Mouse (Mus musculus): ENCODE data around the gene Zfp593. TPM values are rescaled to one million over a fixed set of nuclear protein-coding genes. Genes with fewer than 3 reads are reported as not detected.
"Not testable (repeated sequence)": the region's sequence is repeated elsewhere in the genome, so short reads cannot be mapped to it uniquely, and the experiment has no call there.

The Zfp593 gene
- polyA plus RNA-seq, 1 experiment from 2014 or later = 12.6 TPM

- no peaks in the 10 kb centered on the region for H3K27me3 ChIP-seq (ENCODE audit: control insufficient read depth, insufficient read depth, low read depth, low read length)
- peaks cover 19% of the 10 kb centered on the region for H3K4me1 ChIP-seq (replicated peaks; ENCODE audit: control insufficient read depth, insufficient read depth, low read length)
- no peaks in the 10 kb centered on the region for H3K9me3 ChIP-seq (ENCODE audit: control insufficient read depth, low read length)
- no peak overlapping the region for H3K9ac ChIP-seq (ENCODE audit: low read length)
- no peak overlapping the region for H3K4me2 ChIP-seq (ENCODE audit: low read depth, low read length)
- H3K27ac ChIP-seq (ENCODE audit: low read length) = no peak overlapping the region
- no peak for ATAC-seq (ENCODE audit: low read depth)
- H3K36me3 ChIP-seq (ENCODE audit: control insufficient read depth, insufficient read depth, low read length) = peaks cover 8% of the 10 kb centered on the region
- no peak overlapping the region for H3K4me3 ChIP-seq (ENCODE audit: low read length)
- 83% methylated on average over 2 of the region's 2 CpGs for WGBS
Measured at GRCm38 (mm10) chr4:134284942-134285341, 39.5 kb upstream of the Zfp593 start.

DNA sequence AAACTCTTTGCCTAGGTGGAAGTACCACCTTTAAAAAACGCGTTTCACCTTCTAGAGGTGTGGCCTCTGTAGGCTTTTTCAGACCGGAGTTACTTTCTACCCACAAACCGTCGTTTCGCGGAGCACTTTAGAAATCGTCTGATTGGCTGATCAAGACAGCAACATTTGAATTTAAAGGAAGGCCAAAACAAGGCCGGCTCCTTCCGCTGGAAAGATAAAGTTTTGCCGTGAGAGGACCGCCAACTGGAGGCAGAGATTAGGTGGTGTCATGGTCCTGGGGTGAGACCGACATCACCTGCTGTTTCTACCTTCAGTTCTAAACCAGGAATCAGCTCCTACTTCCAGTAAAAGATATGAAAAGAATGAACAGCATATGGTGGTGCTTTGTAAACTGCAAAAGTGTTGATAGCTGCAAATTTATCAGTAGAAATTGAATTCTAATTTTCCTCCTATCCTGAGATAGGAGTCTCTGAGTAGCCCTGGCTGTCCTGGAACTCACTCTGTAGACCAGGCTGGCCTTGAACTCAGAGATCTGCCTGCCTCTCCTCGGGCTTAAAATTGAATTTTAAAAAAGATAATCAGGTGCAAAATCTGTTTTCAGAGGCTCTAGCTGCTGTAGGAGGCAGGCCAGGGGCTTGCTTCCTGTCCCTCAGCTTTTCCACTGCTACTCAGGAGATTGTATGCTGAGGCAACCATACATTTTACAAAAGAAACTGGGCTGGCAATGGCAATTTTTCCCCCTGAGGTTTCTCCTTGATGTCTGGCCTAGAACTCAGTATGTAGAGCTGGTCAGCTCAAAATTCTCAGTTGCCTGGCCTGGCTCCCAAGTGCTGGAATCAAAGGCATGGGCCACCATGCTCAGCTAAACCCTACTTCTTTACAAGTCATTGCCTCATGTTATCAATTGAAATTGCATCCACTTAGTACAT is 28.3 kb upstream of the Zfp593 start:
- peak overlapping the region; percentile 35 for H3K4me3 ChIP-seq (ENCODE audit: low read length)
- H3K4me1 ChIP-seq (replicated peaks; ENCODE audit: control insufficient read depth, insufficient read depth, low read length) = peaks cover 8% of the 10 kb centered on the region
- peak overlapping the region; percentile 67 for H3K27ac ChIP-seq (ENCODE audit: low read length)
- no peaks in the 10 kb centered on the region for H3K9me3 ChIP-seq (ENCODE audit: control insufficient read depth, low read length)
- H3K36me3 ChIP-seq (ENCODE audit: control insufficient read depth, insufficient read depth, low read length) = peaks cover 10% of the 10 kb centered on the region
- peak overlapping the region; percentile 27 for H3K9ac ChIP-seq (ENCODE audit: low read length)
- no peaks in the 10 kb centered on the region for H3K27me3 ChIP-seq (ENCODE audit: control insufficient read depth, insufficient read depth, low read depth, low read length)
- H3K4me2 ChIP-seq (ENCODE audit: low read depth, low read length) = peak overlapping the region; percentile 56
- ATAC-seq (ENCODE audit: low read depth) = peak; percentile 72
- WGBS = 3% methylated on average over 14 of the region's 14 CpGs

DNA sequence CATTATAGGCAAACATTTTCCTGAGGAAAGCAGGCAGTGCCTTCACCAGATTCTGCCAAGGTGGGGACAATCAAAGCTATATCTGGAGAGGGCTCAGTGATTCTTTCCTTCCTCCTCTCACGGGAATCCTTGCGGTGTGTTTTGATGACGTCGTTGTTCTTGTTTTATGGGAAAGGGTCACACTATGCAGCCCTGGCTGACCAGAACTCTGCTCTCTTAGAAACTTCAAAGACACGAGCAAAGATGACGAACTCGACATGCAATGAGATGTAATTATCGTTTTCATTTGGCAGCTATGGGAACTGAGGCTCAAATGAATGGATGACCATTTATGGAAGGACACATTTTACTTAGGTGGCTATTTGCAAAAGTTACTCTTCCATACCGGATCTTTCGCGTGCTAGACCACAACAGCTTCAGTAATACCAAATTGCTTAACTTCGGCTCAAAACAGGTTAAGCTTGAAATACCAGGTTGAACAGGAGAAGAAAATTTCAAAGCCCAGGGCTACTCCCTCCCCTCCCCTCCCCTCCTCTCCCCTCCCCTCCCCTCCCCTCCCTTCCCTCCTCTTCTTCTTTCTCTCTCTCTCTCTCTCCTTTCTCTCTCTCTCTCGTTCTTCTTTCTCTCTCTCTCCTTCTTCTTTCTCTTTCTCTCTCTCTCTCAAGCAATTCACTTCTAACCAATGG is 27.5 kb upstream of the Zfp593 start:
- peak; percentile 43 for ATAC-seq (ENCODE audit: low read depth)
- no peaks in the 10 kb centered on the region for H3K9me3 ChIP-seq (ENCODE audit: control insufficient read depth, low read length)
- H3K4me2 ChIP-seq (ENCODE audit: low read depth, low read length) = peak overlapping the region; percentile 56
- H3K36me3 ChIP-seq (ENCODE audit: control insufficient read depth, insufficient read depth, low read length) = peaks cover 6% of the 10 kb centered on the region; the same call in 1 of the 2 replicates
- H3K27me3 ChIP-seq (ENCODE audit: control insufficient read depth, insufficient read depth, low read depth, low read length) = no peaks in the 10 kb centered on the region
- H3K27ac ChIP-seq (ENCODE audit: low read length) = peak overlapping the region; percentile 67
- peak overlapping the region; percentile 35 for H3K4me3 ChIP-seq (ENCODE audit: low read length)
- peak overlapping the region; percentile 27 for H3K9ac ChIP-seq (ENCODE audit: low read length)
- 10% methylated on average over 12 of the region's 13 CpGs for WGBS
- H3K4me1 ChIP-seq (replicated peaks; ENCODE audit: control insufficient read depth, insufficient read depth, low read length) = peaks cover 8% of the 10 kb centered on the region

- 79% methylated on average over 7 of the region's 7 CpGs for WGBS
- peaks cover 5% of the 10 kb centered on the region; the same call in 1 of the 2 replicates for H3K36me3 ChIP-seq (ENCODE audit: control insufficient read depth, insufficient read depth, low read length)
Measured at GRCm38 (mm10) chr4:134271979-134272378, 26.6 kb upstream of the Zfp593 start.

DNA sequence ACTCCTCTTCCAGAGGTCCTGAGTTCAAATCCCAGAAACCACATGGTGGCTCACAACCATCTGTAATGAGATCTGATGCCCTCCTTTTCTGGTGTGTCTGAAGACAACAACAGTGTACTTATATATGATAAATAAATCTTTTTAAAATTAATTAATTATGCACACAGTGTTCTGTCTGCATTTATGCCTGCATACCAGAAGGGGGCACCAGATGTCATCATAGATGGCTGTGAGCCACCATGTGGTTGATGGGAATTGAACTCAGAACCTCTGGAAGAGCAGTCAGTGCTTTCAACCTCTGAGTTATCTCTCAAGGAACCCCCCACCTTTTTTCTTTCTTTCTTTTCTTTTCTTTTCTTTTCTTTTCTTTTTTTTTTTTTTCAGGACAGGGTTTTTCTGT is 24.2 kb upstream of the Zfp593 start:
- H3K36me3 ChIP-seq (ENCODE audit: control insufficient read depth, insufficient read depth, low read length); H3K4me1 ChIP-seq (replicated peaks; ENCODE audit: control insufficient read depth, insufficient read depth, low read length); H3K9me3 ChIP-seq (ENCODE audit: control insufficient read depth, low read length); H3K27ac ChIP-seq (ENCODE audit: low read length); H3K27me3 ChIP-seq (ENCODE audit: control insufficient read depth, insufficient read depth, low read depth, low read length); H3K4me2 ChIP-seq (ENCODE audit: low read depth, low read length); H3K9ac ChIP-seq (ENCODE audit: low read length); H3K4me3 ChIP-seq (ENCODE audit: low read length); ATAC-seq (ENCODE audit: low read depth): not testable (repeated sequence)

More at GRCm38 (mm10) chr4:134271979-134272378, 26.6 kb upstream of the Zfp593 start:
- ATAC-seq (ENCODE audit: low read depth) = no peak
- H3K9me3 ChIP-seq (ENCODE audit: control insufficient read depth, low read length) = no peaks in the 10 kb centered on the region
- H3K27me3 ChIP-seq (ENCODE audit: control insufficient read depth, insufficient read depth, low read depth, low read length) = no peaks in the 10 kb centered on the region
- H3K4me2 ChIP-seq (ENCODE audit: low read depth, low read length) = no peak overlapping the region
- H3K9ac ChIP-seq (ENCODE audit: low read length) = no peak overlapping the region
- H3K27ac ChIP-seq (ENCODE audit: low read length) = no peak overlapping the region
- no peak overlapping the region for H3K4me3 ChIP-seq (ENCODE audit: low read length)
- H3K4me1 ChIP-seq (replicated peaks; ENCODE audit: control insufficient read depth, insufficient read depth, low read length) = peaks cover 8% of the 10 kb centered on the region

GRCm38 (mm10) chr4:134268102-134268655 is 22.8 kb upstream of the Zfp593 start:
- ATAC-seq (ENCODE audit: low read depth) = no peak
- H3K9ac ChIP-seq (ENCODE audit: low read length) = no peak overlapping the region
- peaks cover 6% of the 10 kb centered on the region for H3K4me1 ChIP-seq (replicated peaks; ENCODE audit: control insufficient read depth, insufficient read depth, low read length)
- H3K4me3 ChIP-seq (ENCODE audit: low read length) = no peak overlapping the region
- no peaks in the 10 kb centered on the region for H3K27me3 ChIP-seq (ENCODE audit: control insufficient read depth, insufficient read depth, low read depth, low read length)
- H3K27ac ChIP-seq (ENCODE audit: low read length) = no peak overlapping the region
- H3K36me3 ChIP-seq (ENCODE audit: control insufficient read depth, insufficient read depth, low read length) = no peaks in the 10 kb centered on the region
- no peaks in the 10 kb centered on the region for H3K9me3 ChIP-seq (ENCODE audit: control insufficient read depth, low read length)
- WGBS = 78% methylated on average over 19 of the region's 19 CpGs
- H3K4me2 ChIP-seq (ENCODE audit: low read depth, low read length) = no peak overlapping the region

GRCm38 (mm10) chr4:134265860-134266585 is 20.6 kb upstream of the Zfp593 start:
- Histone ChIP-seq H3K4me2 (ENCODE audit: low read depth, low read length) (no peak overlapping the region), H3K36me3 (ENCODE audit: control insufficient read depth, insufficient read depth, low read length) (no peaks in the 10 kb centered on the region), H3K4me1 (replicated peaks; ENCODE audit: control insufficient read depth, insufficient read depth, low read length) (no peaks in the 10 kb centered on the region), H3K27me3 (ENCODE audit: control insufficient read depth, insufficient read depth, low read depth, low read length) (no peaks in the 10 kb centered on the region), H3K4me3 (ENCODE audit: low read length) (no peak overlapping the region), H3K9me3 (ENCODE audit: control insufficient read depth, low read length) (no peaks in the 10 kb centered on the region), H3K27ac (ENCODE audit: low read length) (no peak overlapping the region), H3K9ac (ENCODE audit: low read length) (no peak overlapping the region)
- WGBS = 35% methylated on average over 9 of the region's 9 CpGs
- ATAC-seq (ENCODE audit: low read depth) = no peak

- Histone ChIP-seq H3K9me3 (ENCODE audit: control insufficient read depth, low read length) (no peaks in the 10 kb centered on the region), H3K4me2 (ENCODE audit: low read depth, low read length) (no peak overlapping the region), H3K36me3 (ENCODE audit: control insufficient read depth, insufficient read depth, low read length) (no peaks in the 10 kb centered on the region), H3K4me1 (replicated peaks; ENCODE audit: control insufficient read depth, insufficient read depth, low read length) (peaks cover 5% of the 10 kb centered on the region), H3K9ac (ENCODE audit: low read length) (no peak overlapping the region), H3K27ac (ENCODE audit: low read length) (no peak overlapping the region), H3K4me3 (ENCODE audit: low read length) (no peak overlapping the region), H3K27me3 (ENCODE audit: control insufficient read depth, insufficient read depth, low read depth, low read length) (no peaks in the 10 kb centered on the region)
- 31% methylated on average over 6 of the region's 6 CpGs for WGBS
- no peak for ATAC-seq (ENCODE audit: low read depth)
Measured at GRCm38 (mm10) chr4:134263191-134263590, 17.8 kb upstream of the Zfp593 start.

Data from lung, embryonic 16.5 days (tissue).